In the genomic region with DNA sequence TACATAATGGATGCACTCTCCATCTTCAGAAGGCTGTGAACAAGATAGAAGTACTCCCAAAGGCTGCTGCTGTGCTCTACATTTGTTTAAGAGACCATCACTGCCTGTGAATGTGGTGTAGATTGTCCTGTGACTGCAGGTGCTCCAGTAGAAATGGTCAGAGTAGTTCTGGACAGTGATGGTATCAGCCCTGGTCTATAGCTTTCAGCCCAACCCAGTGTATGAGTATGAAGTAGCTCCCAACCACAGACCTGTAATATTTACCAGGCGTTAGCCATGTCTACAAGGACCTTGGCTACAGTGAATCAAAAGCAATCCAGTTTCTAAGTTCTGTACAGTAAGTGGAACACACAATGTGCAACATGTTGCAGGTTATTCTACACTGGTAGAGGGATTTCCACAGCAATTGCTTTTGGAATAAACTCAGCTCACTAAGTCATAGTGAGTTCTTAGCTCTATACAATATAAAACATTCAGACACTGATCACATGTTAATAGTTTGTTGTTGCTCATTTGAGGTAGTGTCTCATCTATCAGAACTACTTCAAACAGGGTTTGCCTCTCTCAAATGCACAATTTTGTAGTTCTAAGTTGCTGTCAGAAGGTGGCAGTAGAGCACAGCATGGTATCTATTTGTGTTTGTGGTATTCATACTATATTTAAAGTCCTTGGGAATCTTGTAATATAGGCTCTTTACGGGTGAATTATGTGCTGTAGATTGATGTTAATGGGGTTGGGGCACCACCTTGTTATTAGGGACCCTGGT, we compare ENCODE assay signal across 7 mouse cellular contexts.
DNase-seq lines count a peak whose midpoint lies in the region; ATAC-seq and TF ChIP-seq lines count a peak whose summit lies in the region.

No protein-coding gene starts in this region.

- no peak overlapping the region for H3K4me2 ChIP-seq in hindbrain, embryonic 16.5 days (ENCODE audit: low read length)

- H3K27ac ChIP-seq in ES-E14 (ENCODE audit: insufficient read depth, low read depth, low read length, poor library complexity, severe bottlenecking), result no peak overlapping the region
- no peak overlapping the region for H3K27ac ChIP-seq in hindbrain, embryonic 16.5 days (ENCODE audit: low read depth, low read length)

- no peaks in the 10 kb centered on the region for H3K27me3 ChIP-seq in hindbrain, embryonic 16.5 days (replicated peaks; ENCODE audit: control insufficient read depth, insufficient read depth, low read length)

- no peaks in the 10 kb centered on the region for H3K9me3 ChIP-seq in ES-E14 (ENCODE audit: control insufficient read depth, insufficient read depth, low read depth, low read length)
- H3K9me3 ChIP-seq in hindbrain, embryonic 16.5 days (ENCODE audit: control insufficient read depth, low read length), result no peaks in the 10 kb centered on the region

- no peak overlapping the region for H3K9ac ChIP-seq in ES-E14 (ENCODE audit: insufficient read depth, low read depth, low read length, poor library complexity, severe bottlenecking)
- H3K9ac ChIP-seq in hindbrain, embryonic 16.5 days (ENCODE audit: low read depth, low read length), result no peak overlapping the region

- WGBS in hindbrain, embryonic 16.5 days, result 66% methylated on average over 2 of the region's 2 CpGs

- peaks cover 2% of the 10 kb centered on the region for H3K36me3 ChIP-seq in ES-E14 (ENCODE audit: control insufficient read depth, insufficient read depth, low read length, poor library complexity, severe bottlenecking)
- H3K36me3 ChIP-seq in hindbrain, embryonic 16.5 days (ENCODE audit: control insufficient read depth, insufficient read depth, low read length), result peaks cover 9% of the 10 kb centered on the region; the same call in 1 of the 2 replicates

- no peaks in the 10 kb centered on the region; a peak in 1 of 4 replicates for H3K4me1 ChIP-seq in ES-E14 (ENCODE audit: control insufficient read depth in 2 of 2, insufficient read depth in 2 of 2, low read length in 2 of 2, poor library complexity in 1 of 2)
- H3K4me1 ChIP-seq in hindbrain, embryonic 16.5 days (ENCODE audit: control insufficient read depth, insufficient read depth, low read depth, low read length), result no peaks in the 10 kb centered on the region

- in situ Hi-C loops in ES-E14 (cut with MboI; ENCODE audit: low sequenced_read_pairs in 2 of 2, unreplicated experiment in 2 of 2), result loop anchor here in 1 of 2 experiments (10.0 kb wide), 1 partner anchor 101 kb away; no protein-coding TSS in a partner anchor

- H3K4me3 ChIP-seq in ES-E14 (ENCODE audit: insufficient read depth in 1 of 2, low read depth in 1 of 2, low read length in 2 of 2, poor library complexity in 1 of 2, severe bottlenecking in 1 of 2), result no peak overlapping the region
- H3K4me3 ChIP-seq in hindbrain, embryonic 16.5 days (ENCODE audit: low read length), result no peak overlapping the region

- peak; percentile 12 to 40 for DNase-seq in kidney, postnatal 36 days
- DNase-seq in kidney, adult 18-20 months, result no peak
- peak; percentile 45 for DNase-seq in ES-E14 (ENCODE audit: low read depth, low spot score)
- DNase-seq in brain, adult 2 months (ENCODE audit: low read depth, low spot score), result peak; percentile 58
- DNase-seq in retina, adult 2 months (ENCODE audit: low read depth, low spot score), result peak; percentile 8
- DNase-seq in urinary bladder, postnatal 10 days (ENCODE audit: low spot score), result no peak

- peak; percentile 60 for ATAC-seq in hindbrain, embryonic 16.5 days

TF ChIP-seq in ES-E14, 5 proteins besides CTCF, POLR2A, EP300 and RAD21:
- TF ChIP-seq ZC3H11A (IDR thresholded peaks at IDR 0.05; ENCODE audit: borderline replicate concordance, low read depth, low read length), result no peak
- TF ChIP-seq MAFK (IDR thresholded peaks at IDR 0.05; ENCODE audit: insufficient read depth, low read depth, low read length), result no peak
- no peak for TF ChIP-seq ZNF384 (IDR thresholded peaks at IDR 0.05; ENCODE audit: low read depth, low read length)

Comparison
In these comparisons a context has a peak if more than half of its experiments do, and no peak if none do; other contexts are left out.
1. DNase-seq: peak in kidney, postnatal 36 days (2 of 2), ES-E14 (single experiment), brain, adult 2 months (single experiment) and retina, adult 2 months (single experiment); none in kidney, adult 18-20 months (single experiment) and urinary bladder, postnatal 10 days (single experiment).